Mouse (Mus musculus) small intestine, adult 2 months (tissue): ENCODE data around the gene Eci3. TPM values are rescaled to one million over a fixed set of nuclear protein-coding genes. Genes with fewer than 3 reads are reported as not detected.
"Not testable (repeated sequence)": the region's sequence is repeated elsewhere in the genome, so short reads cannot be mapped to it uniquely, and the experiment has no call there.

Experiments used
- H3K27ac ChIP-seq: fragments of 200-500 bp; 2 replicates; pipeline ENCODE4 v1.5.1; 2012; ENCODE audit warnings: low read depth, low read length, control low read depth, inconsistent platforms; ENCODE audit not compliant: insufficient read depth
- H3K27me3 ChIP-seq: fragments of 200-500 bp; 2 replicates; pipeline ENCODE4 v1.6.1; 2012; ENCODE audit warnings: mild to moderate bottlenecking, moderate library complexity, low read length, inconsistent platforms; ENCODE audit not compliant: control insufficient read depth, insufficient read depth
- H3K36me3 ChIP-seq: fragments of 200-500 bp; 2 replicates; pipeline ENCODE4 v1.6.1; 2012; ENCODE audit warnings: mild to moderate bottlenecking, low read length, control low read depth, inconsistent platforms; ENCODE audit not compliant: control insufficient read depth, insufficient read depth
- H3K4me1 ChIP-seq: fragments of 200-500 bp; 2 replicates; pipeline ENCODE4 v1.6.1; 2012; ENCODE audit warnings: low read length, inconsistent platforms, mixed read lengths; ENCODE audit not compliant: control insufficient read depth, insufficient read depth, insufficient read length
- H3K4me3 ChIP-seq: fragments of 200-500 bp; 2 replicates; pipeline ENCODE4 v1.5.1; 2012; ENCODE audit warnings: low read depth, mild to moderate bottlenecking, control low read depth, inconsistent platforms, low read length, moderate library complexity
- CTCF ChIP-seq: fragments of 200-500 bp; IDR thresholded peaks from 2 replicates; pipeline ENCODE4 v1.5.1; 2012; ENCODE audit warnings: low read depth, mild to moderate bottlenecking, control low read depth, inconsistent platforms, low read length, moderate library complexity, mixed read lengths; ENCODE audit not compliant: insufficient replicate concordance, insufficient read length; ENCODE audit errors: extremely low read depth
- POLR2A ChIP-seq: fragments of 200-500 bp; IDR thresholded peaks from 2 replicates; pipeline ENCODE4 v1.6.1; 2012; ENCODE audit warnings: low read depth, mild to moderate bottlenecking, control low read depth, inconsistent platforms, low read length, moderate library complexity
- WGBS: fragments of 180-500 bp; shearing (Covaris S2); methylation state at CpG from one replicate; pipeline ENCODE4 v1.1.7; 2018; 5-methylcytosine and 5-hydroxymethylcytosine counted together
- polyA plus RNA-seq: library from polyadenylated mRNA; depleted of rRNA; stranded (reverse); fragments of >200 nt; gene quantifications from 2 replicates; pipeline ENCODE4 v1.2.3, GENCODE M21; 2012; rRNA removed

Eci3 gene
- 1.8 and 4.9 TPM in 2 replicates for polyA plus RNA-seq

GRCm38 (mm10) chr13:34963511-34964397 is at the start of gene Eci3:
Gene Eci3 (minus strand): TSS chr13:34963810.
- TF ChIP-seq CTCF: no peak
- TF ChIP-seq POLR2A: peak; percentile 30
- Histone ChIP-seq H3K4me3 (peak within 1 kb of the TSS; percentile 80), H3K36me3 (no peaks in the 10 kb centered on the region), H3K27me3 (no peaks in the 10 kb centered on the region), H3K4me1 (peaks cover 4% of the 10 kb centered on the region), H3K27ac (peak within 1 kb of the TSS; percentile 95)
- WGBS: 4% methylated on average over 32 of the region's 32 CpGs

DNA sequence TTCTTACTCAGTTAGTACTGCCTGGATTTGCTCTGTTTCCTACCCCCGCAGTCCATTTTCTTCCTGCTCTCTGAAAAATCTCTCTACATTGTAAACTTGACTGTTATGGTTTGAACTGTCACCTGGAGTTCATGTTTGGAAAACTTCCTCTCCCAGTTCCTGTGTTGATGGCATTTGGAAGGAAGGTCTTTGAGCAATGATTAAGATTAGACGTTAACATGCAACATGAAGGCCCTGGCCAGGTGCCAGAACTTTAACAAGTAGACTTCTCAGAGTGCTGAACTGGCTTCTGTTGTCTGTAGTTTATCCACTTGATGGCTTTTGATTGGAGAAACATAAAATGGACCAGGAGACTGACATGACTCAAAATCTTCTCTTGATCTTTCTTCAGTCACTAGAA is 32.3 kb upstream of the Eci3 start:
- WGBS: 19% methylated on average over 2 of the region's 2 CpGs
- H3K27me3 ChIP-seq: no peaks in the 10 kb centered on the region
- peaks cover 14% of the 10 kb centered on the region; the same call in 1 of the 2 replicates for H3K4me1 ChIP-seq
- no peak overlapping the region for H3K27ac ChIP-seq
- H3K4me3 ChIP-seq: no peak overlapping the region
- no peaks in the 10 kb centered on the region for H3K36me3 ChIP-seq
- TF ChIP-seq CTCF (no peak), POLR2A (no peak)

DNA sequence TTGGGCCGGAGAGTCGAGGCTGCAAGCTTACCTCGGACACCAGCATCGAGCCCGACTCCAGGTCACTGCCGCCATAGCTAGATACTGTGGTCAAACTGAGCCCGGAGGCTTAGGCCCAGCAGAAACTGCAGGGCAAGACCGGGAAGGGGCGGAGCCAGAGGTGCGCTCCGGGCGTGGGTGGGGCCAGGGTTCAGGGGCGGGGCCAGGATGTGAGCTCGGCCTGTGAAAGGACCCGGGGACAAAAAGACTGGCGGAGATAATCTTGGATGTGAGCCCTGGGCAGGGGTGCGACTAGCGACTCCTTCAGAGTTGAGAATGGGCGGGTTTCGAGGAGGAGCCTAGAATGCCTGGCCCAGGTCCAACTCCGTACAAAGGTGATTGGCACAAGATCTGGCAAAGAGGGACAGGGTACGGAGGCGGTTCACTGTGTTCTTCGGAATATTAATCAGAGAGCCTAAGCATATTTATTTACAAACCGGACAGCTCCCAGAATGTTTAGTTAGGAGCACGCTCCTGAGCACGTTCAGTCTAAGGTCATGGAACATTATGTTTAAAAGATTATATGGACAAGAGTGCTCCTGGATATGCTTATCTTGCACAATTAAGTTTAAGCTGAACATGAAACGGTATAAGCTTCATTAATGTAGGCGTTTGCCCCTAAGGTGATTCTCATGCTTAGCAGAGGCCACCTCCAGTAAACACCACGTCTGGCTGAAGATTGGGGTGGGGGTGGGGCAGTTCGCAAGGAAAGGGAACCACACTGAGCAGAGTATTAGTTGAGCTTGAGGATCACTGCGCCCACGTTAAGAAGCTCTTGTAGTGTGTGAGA is 30.6 kb upstream of the Eci3 start:
- Histone ChIP-seq H3K36me3 (peaks cover 9% of the 10 kb centered on the region), H3K4me3 (peak overlapping the region; percentile 90), H3K27ac (peak overlapping the region; percentile 90), H3K4me1 (peaks cover 14% of the 10 kb centered on the region; the same call in 1 of the 2 replicates), H3K27me3 (no peaks in the 10 kb centered on the region)
- TF ChIP-seq POLR2A (peak; percentile 75), CTCF (no peak)
- under 1% methylated on average over 33 of the region's 33 CpGs for WGBS

DNA sequence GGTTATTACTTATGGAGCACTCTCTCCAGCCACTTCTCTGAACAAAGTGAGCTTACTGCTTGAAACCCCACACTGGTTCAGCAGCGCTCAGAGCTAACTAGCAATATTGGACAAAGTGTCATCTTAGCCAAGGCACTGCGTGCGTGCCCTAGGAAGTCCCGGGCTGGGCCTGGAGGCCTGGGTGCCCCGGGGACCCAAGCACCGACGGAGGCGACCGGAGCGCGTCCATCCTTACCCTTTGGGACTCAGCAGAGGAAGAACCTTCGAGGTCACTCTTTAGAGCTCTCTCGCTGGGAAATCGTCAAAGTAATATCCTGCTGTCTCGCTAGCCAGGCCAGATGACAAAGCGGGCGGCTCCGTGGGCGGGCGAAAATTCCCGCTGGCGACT is 30.0 kb upstream of the Eci3 start:
- Histone ChIP-seq H3K27me3 (no peaks in the 10 kb centered on the region), H3K4me3 (peak overlapping the region; percentile 90), H3K36me3 (peaks cover 14% of the 10 kb centered on the region), H3K27ac (peak overlapping the region; percentile 90), H3K4me1 (peaks cover 14% of the 10 kb centered on the region; the same call in 1 of the 2 replicates)
- under 1% methylated on average over 22 of the region's 22 CpGs for WGBS
- TF ChIP-seq POLR2A (no peak), CTCF (no peak)

DNA sequence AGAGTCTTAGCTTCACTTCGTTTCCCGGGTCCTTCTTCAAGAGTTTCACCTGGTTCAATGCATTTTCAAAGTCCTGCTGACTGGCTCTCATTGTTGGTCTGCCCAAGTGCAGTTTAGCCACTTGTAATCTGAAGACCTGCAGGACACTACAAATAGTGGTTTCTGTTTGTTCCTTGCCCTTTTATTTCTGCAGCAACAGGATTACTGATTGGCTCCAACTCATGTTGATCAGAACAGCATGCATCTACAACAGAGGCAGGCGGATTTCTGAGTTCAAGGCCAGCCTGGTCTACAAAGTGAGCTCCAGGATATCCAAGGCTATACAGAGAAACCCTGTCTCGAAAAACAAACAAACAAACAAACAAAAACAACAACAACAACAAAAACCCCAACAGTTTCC is 29.5 kb upstream of the Eci3 start:
- no peak overlapping the region for H3K27ac ChIP-seq
- no peak for TF ChIP-seq POLR2A
- TF ChIP-seq CTCF: no peak

DNA sequence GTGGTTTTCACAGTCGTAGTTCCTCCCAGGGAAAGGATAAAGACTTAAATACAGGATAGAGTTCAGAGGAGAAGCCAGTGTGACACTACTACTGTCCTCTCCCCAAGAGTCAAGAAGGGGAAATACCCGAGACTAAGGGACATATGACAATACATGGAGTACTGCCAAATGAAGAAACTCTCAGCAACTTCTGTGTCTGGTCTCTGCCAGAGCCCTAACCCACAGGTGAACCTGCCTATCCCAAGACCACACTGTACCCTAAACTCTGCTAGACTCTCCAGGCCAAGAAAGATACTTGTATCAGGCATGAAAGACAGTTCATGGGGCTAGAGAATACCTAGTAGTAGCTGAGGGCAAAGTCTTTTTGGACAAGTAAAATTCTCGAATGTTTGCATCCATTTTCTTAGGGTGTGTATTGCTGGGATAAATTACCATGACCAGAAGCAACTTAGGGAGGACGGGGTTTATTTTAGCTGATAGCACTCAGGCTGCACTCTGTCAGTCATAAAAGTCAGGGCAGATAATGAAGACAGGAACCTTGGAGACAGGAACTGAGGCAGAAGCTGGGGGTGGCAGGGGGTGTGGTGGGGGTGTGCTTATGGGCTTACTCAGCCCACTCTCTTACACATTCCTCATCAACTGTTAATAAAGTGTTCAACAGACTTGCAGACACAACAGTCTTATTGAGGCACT is 28.1 kb upstream of the Eci3 start:
- Histone ChIP-seq H3K4me3 (no peak overlapping the region), H3K27me3 (no peaks in the 10 kb centered on the region), H3K4me1 (peaks cover 14% of the 10 kb centered on the region; the same call in 1 of the 2 replicates), H3K27ac (no peak overlapping the region), H3K36me3 (peaks cover 29% of the 10 kb centered on the region)
- no peak for TF ChIP-seq CTCF
- TF ChIP-seq POLR2A: no peak
- 46% methylated on average over 4 of the region's 4 CpGs for WGBS

More for the DNA sequence above, 29.5 kb upstream of the Eci3 start:
- Histone ChIP-seq H3K4me1 (peaks cover 14% of the 10 kb centered on the region; the same call in 1 of the 2 replicates), H3K27me3 (no peaks in the 10 kb centered on the region), H3K4me3 (no peak overlapping the region; the same call in 1 of the 2 replicates), H3K36me3 (peaks cover 17% of the 10 kb centered on the region)
- WGBS: 49% methylated on average over 4 of the region's 4 CpGs

GRCm38 (mm10) chr13:34983479-34983878 is 19.9 kb upstream of the Eci3 start:
- not testable (repeated sequence) for H3K27me3 ChIP-seq, H3K27ac ChIP-seq, H3K4me1 ChIP-seq, H3K4me3 ChIP-seq
- H3K36me3 ChIP-seq: peaks cover 58% of the 10 kb centered on the region
- WGBS: 91% methylated on average over 1 of the region's 1 CpGs

DNA sequence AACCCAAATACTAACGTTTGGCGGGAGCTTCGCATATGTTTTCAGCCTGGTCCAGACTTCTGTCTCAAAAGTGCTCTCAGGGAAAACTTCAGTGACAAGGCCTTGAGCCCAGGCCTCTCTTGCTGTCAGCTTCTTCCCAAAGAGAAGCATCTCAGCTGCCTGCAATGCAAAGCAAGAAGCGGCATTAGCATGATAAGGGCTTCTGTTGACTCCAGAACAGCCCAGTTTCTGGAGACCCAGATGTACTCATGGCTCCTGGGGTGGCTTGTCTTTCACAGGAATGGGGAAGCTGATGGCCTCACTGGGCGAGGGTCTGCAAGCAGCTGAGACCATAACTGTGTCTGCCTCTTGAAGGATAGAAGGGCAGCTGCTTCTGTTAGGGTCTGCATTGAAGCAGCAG is 15.0 kb upstream of the Eci3 start:
- WGBS: 84% methylated on average over 5 of the region's 5 CpGs
- peaks cover 41% of the 10 kb centered on the region for H3K36me3 ChIP-seq
- not testable (repeated sequence) for H3K27ac ChIP-seq, H3K27me3 ChIP-seq, H3K4me3 ChIP-seq, H3K4me1 ChIP-seq
